Mouse (Mus musculus): ENCODE measurements at regions not wholly inside any gene's neighbourhood (a gene's known extent, or its start where the extent isn't known, plus 50 kb on each side); places are given as distances from the start of the nearest gene placed in this dataset.

GRCm38 (mm10) chr19:22071701-22072100 lies 67.1 kb upstream of the Trpm3 start:
- Histone ChIP-seq H3K27ac (replicated peaks; ENCODE audit: low read depth, low read length) (no peak overlapping the region), H3K4me1 (ENCODE audit: control insufficient read depth, insufficient read depth, low read length) (no peaks in the 10 kb centered on the region), H3K9ac (ENCODE audit: low read depth, low read length) (no peak overlapping the region), H3K4me2 (ENCODE audit: low read depth, low read length) (no peak overlapping the region), H3K36me3 (ENCODE audit: control insufficient read depth, insufficient read depth, low read length) (no peaks in the 10 kb centered on the region), H3K4me3 (ENCODE audit: low read depth, low read length) (no peak overlapping the region), H3K27me3 (replicated peaks; ENCODE audit: control insufficient read depth, insufficient read depth, low read length) (no peaks in the 10 kb centered on the region), H3K9me3 (ENCODE audit: control insufficient read depth, low read length) (no peaks in the 10 kb centered on the region)
- DNase-seq (ENCODE audit: low spot score) (no peak), ATAC-seq (ENCODE audit: low read depth) (no peak)
- WGBS: 34% methylated on average over 3 of the region's 3 CpGs

GRCm38 (mm10) chr19:22074042-22074441 lies 64.8 kb upstream of the Trpm3 start:
- DNase-seq (ENCODE audit: low spot score) (peak; percentile 68), ATAC-seq (ENCODE audit: low read depth) (no peak)
- Histone ChIP-seq H3K9me3 (ENCODE audit: control insufficient read depth, low read length) (no peaks in the 10 kb centered on the region), H3K4me1 (ENCODE audit: control insufficient read depth, insufficient read depth, low read length) (no peaks in the 10 kb centered on the region), H3K36me3 (ENCODE audit: control insufficient read depth, insufficient read depth, low read length) (no peaks in the 10 kb centered on the region), H3K9ac (ENCODE audit: low read depth, low read length) (no peak overlapping the region), H3K27me3 (replicated peaks; ENCODE audit: control insufficient read depth, insufficient read depth, low read length) (no peaks in the 10 kb centered on the region), H3K4me3 (ENCODE audit: low read depth, low read length) (no peak overlapping the region), H3K4me2 (ENCODE audit: low read depth, low read length) (no peak overlapping the region), H3K27ac (replicated peaks; ENCODE audit: low read depth, low read length) (no peak overlapping the region)
- 77% methylated on average over 7 of the region's 7 CpGs for WGBS

- DNase-seq (ENCODE audit: low spot score): no peak
- no peaks in the 10 kb centered on the region for H3K27me3 ChIP-seq (replicated peaks; ENCODE audit: control insufficient read depth, insufficient read depth, low read length)
- no peaks in the 10 kb centered on the region for H3K36me3 ChIP-seq (ENCODE audit: control insufficient read depth, insufficient read depth, low read length)
- no peak overlapping the region for H3K4me3 ChIP-seq (ENCODE audit: low read depth, low read length)
- WGBS: 38% methylated on average over 4 of the region's 4 CpGs
- no peak overlapping the region for H3K27ac ChIP-seq (replicated peaks; ENCODE audit: low read depth, low read length)
- no peak overlapping the region for H3K4me2 ChIP-seq (ENCODE audit: low read depth, low read length)
- no peaks in the 10 kb centered on the region for H3K9me3 ChIP-seq (ENCODE audit: control insufficient read depth, low read length)
- no peak overlapping the region for H3K9ac ChIP-seq (ENCODE audit: low read depth, low read length)
- ATAC-seq (ENCODE audit: low read depth): no peak
- no peaks in the 10 kb centered on the region for H3K4me1 ChIP-seq (ENCODE audit: control insufficient read depth, insufficient read depth, low read length)
Observed at GRCm38 (mm10) chr19:22081448-22081847, 57.4 kb upstream of the Trpm3 start.

Data from embryonic facial prominence, embryonic 14.5 days (tissue).